In genomic region chr17:26583056-26583455, GRCm38 (mm10) we compare ENCODE assay signal across 11 mouse cellular contexts. TPM values are rescaled to one million over a fixed set of nuclear protein-coding genes. Genes with fewer than 3 reads are reported as not detected.
A peak's percentile ranks its signal among the peaks of the same experiment; 100 is the strongest.
DNase-seq lines count a peak whose midpoint lies in the region; ATAC-seq and TF ChIP-seq lines count a peak whose summit lies in the region.
"Had no signal": no experiment of that assay in that cellular context is flagged by ENCODE, and none has a peak within 500 bp of the region (broad histone marks: within the 10 kb centered on the region; RNA-seq: fewer than 3 reads in every experiment).

No protein-coding gene starts in this region.

- WGBS in heart, embryonic 14.5 days = 92% methylated on average over 9 of the region's 9 CpGs
- WGBS in liver, adult 2 months = 88% methylated on average over 9 of the region's 9 CpGs
- 94% methylated on average over 9 of the region's 9 CpGs for WGBS in heart, embryonic 16.5 days
- WGBS in liver, embryonic 12.5 days (ENCODE audit: insufficient replicate concordance) = 86% methylated on average over 9 of the region's 9 CpGs

- H3K79me2 ChIP-seq in liver, adult 2 months (ENCODE audit: control insufficient read depth, insufficient read depth, low read length) = peaks cover 4% of the 10 kb centered on the region; the same call in 1 of the 2 replicates

- TF ChIP-seq POLR2A in liver, adult 2 months (IDR thresholded peaks at IDR 0.05; ENCODE audit: extremely low read depth, insufficient read depth, low read length) = no peak

- peaks cover 49 to 73% of the 10 kb centered on the region in 2 experiments for H3K4me1 ChIP-seq in heart, embryonic 14.5 days (ENCODE audit: control insufficient read depth in 2 of 2, insufficient read depth in 2 of 2, low read length in 2 of 2)
- peaks cover 39% of the 10 kb centered on the region for H3K4me1 ChIP-seq in liver, adult 2 months (ENCODE audit: control insufficient read depth, insufficient read depth, low read length)
- peaks cover 58% of the 10 kb centered on the region for H3K4me1 ChIP-seq in heart, embryonic 16.5 days (ENCODE audit: control insufficient read depth, insufficient read depth, low read length)
- peaks cover 29% of the 10 kb centered on the region for H3K4me1 ChIP-seq in liver, embryonic 12.5 days

- TF ChIP-seq CTCF in liver, adult 2 months (IDR thresholded peaks at IDR 0.05; ENCODE audit: low read depth, low read length) = no peak

- H3K27ac ChIP-seq in heart, embryonic 14.5 days (replicated peaks in 1 of 2; ENCODE audit: control insufficient read depth in 1 of 2, insufficient read depth in 1 of 2, low read depth in 2 of 2, low read length in 2 of 2) = peak overlapping the region; percentile 37 to 95; a peak in 3 of 4 replicates
- H3K27ac ChIP-seq in liver, adult 2 months (replicated peaks; ENCODE audit: insufficient read depth, low read depth, low read length) = peak overlapping the region; percentile 89
- H3K27ac ChIP-seq in heart, embryonic 16.5 days (ENCODE audit: low read length) = peak overlapping the region; percentile 96
- H3K27ac ChIP-seq in liver, embryonic 12.5 days = 0 out of 2 replicates have a peak overlapping the region, but pooled peaks have one; percentile 13

- no peak for ATAC-seq in heart, embryonic 14.5 days (ENCODE audit: insufficient number of reproducible peaks, insufficient read depth, low FRiP score, low read depth)
- no peak for ATAC-seq in heart, embryonic 16.5 days (replicated peaks; ENCODE audit: extremely low read depth, insufficient read depth, low FRiP score)
- ATAC-seq in liver, embryonic 12.5 days = no peak

- no peak overlapping the region for H3K4me3 ChIP-seq in heart, embryonic 14.5 days (ENCODE audit: control insufficient read depth in 1 of 2, insufficient read depth in 1 of 2, low read depth in 1 of 2, low read length in 2 of 2)
- no peak overlapping the region for H3K4me3 ChIP-seq in liver, adult 2 months (ENCODE audit: insufficient read depth, low read depth, low read length)
- H3K4me3 ChIP-seq in heart, embryonic 16.5 days (ENCODE audit: low read length) = no peak overlapping the region
- H3K4me3 ChIP-seq in liver, embryonic 12.5 days = no peak overlapping the region
- H3K4me3 ChIP-seq: embryonic facial prominence, embryonic 12.5 days had no signal

- no peak overlapping the region for H3K9ac ChIP-seq in heart, embryonic 14.5 days (ENCODE audit: low read length)
- no peak overlapping the region for H3K9ac ChIP-seq in liver, adult 2 months (ENCODE audit: low read depth, low read length)
- no peak overlapping the region for H3K9ac ChIP-seq in heart, embryonic 16.5 days (ENCODE audit: low read length)
- no peak overlapping the region for H3K9ac ChIP-seq in liver, embryonic 12.5 days
- H3K9ac ChIP-seq: embryonic facial prominence, embryonic 12.5 days had no signal

- DNase-seq in heart, adult 18-20 months = no peak
- no peak for DNase-seq in liver, adult 2 months (ENCODE audit: extremely low read depth, low read depth, low spot score)
- DNase-seq in liver = no peak
- no peak for DNase-seq in urinary bladder, postnatal 10 days (ENCODE audit: low spot score)
- DNase-seq in gastrocnemius, adult 8-10 months (ENCODE audit: low spot score in 2 of 2) = no peak
- DNase-seq: midbrain, embryonic 14.5 days; right cerebral cortex, postnatal 25 days had no signal

- no peak overlapping the region for H3K4me2 ChIP-seq in heart, embryonic 14.5 days (ENCODE audit: low read length)
- no peak overlapping the region for H3K4me2 ChIP-seq in heart, embryonic 16.5 days (ENCODE audit: low read depth, low read length)
- H3K4me2 ChIP-seq in liver, embryonic 12.5 days = no peak overlapping the region
- H3K4me2 ChIP-seq: embryonic facial prominence, embryonic 12.5 days had no signal

- peaks cover 14% of the 10 kb centered on the region; the same call in 1 of the 2 replicates for H3K36me3 ChIP-seq in heart, embryonic 14.5 days (ENCODE audit: control insufficient read depth, insufficient read depth, low read length)
- H3K36me3 ChIP-seq in liver, adult 2 months (ENCODE audit: control insufficient read depth, insufficient read depth, low read length) = no peaks in the 10 kb centered on the region
- H3K36me3 ChIP-seq in heart, embryonic 16.5 days (ENCODE audit: control insufficient read depth, insufficient read depth) = peaks cover 6% of the 10 kb centered on the region; the same call in 1 of the 2 replicates
- peaks cover 39% of the 10 kb centered on the region for H3K36me3 ChIP-seq in liver, embryonic 12.5 days

- no peaks in the 10 kb centered on the region for H3K9me3 ChIP-seq in heart, embryonic 14.5 days (ENCODE audit: control insufficient read depth, low read length)
- no peaks in the 10 kb centered on the region for H3K9me3 ChIP-seq in heart, embryonic 16.5 days (replicated peaks; ENCODE audit: control insufficient read depth, low read length)
- no peaks in the 10 kb centered on the region for H3K9me3 ChIP-seq in liver, embryonic 12.5 days (replicated peaks)
- H3K9me3 ChIP-seq: embryonic facial prominence, embryonic 12.5 days had no signal

- no peaks in the 10 kb centered on the region for H3K27me3 ChIP-seq in heart, embryonic 14.5 days (ENCODE audit: control insufficient read depth, insufficient read depth, low read length)
- H3K27me3 ChIP-seq in liver, adult 2 months (ENCODE audit: control insufficient read depth, insufficient read depth, low read length) = no peaks in the 10 kb centered on the region
- no peaks in the 10 kb centered on the region for H3K27me3 ChIP-seq in heart, embryonic 16.5 days (ENCODE audit: control insufficient read depth, insufficient read depth, low read length)
- no peaks in the 10 kb centered on the region for H3K27me3 ChIP-seq in liver, embryonic 12.5 days (replicated peaks)
- H3K27me3 ChIP-seq: embryonic facial prominence, embryonic 12.5 days had no signal

RNA-seq across cellular contexts. Expression of gene Dusp1, which starts 21.1 kb away (rescaled TPM):
- 30.2 and 36.9 TPM in 2 replicates for polyA plus RNA-seq in heart, embryonic 14.5 days (2014; fragmentation: Nextera tagmentation; extraction: Ambion mirVana)
- 10 to 100 TPM; 50.3 to 57.1 TPM for total RNA-seq in heart, adult 18-20 months (2021)
- 10.5 and 10.7 TPM in 2 replicates for total RNA-seq in liver, adult 2 months (2014; rRNA removed)
- 22.2 and 40.0 TPM in 2 replicates for polyA plus RNA-seq in liver, adult 2 months (2012; rRNA removed)
- 35.5 and 35.7 TPM in 2 replicates for polyA plus RNA-seq in heart, embryonic 16.5 days (2015; fragmentation: Nextera tagmentation; extraction: Ambion mirVana)
- polyA plus RNA-seq in liver, embryonic 12.5 days (2016; fragmentation: Nextera tagmentation; extraction: Ambion mirVana) = 28.6 and 28.7 TPM in 2 replicates
- total RNA-seq in gastrocnemius, adult 8-10 months (2022) = 10 to 100 TPM; 49.6 to 99.2 (median 59.4) TPM

RNA-seq across cellular contexts. Expression of gene Ergic1, which starts 21.8 kb away (rescaled TPM):
- polyA plus RNA-seq in heart, embryonic 14.5 days (2014; fragmentation: Nextera tagmentation; extraction: Ambion mirVana) = 120 and 121 TPM in 2 replicates
- 10 to 100 TPM; 50.4 to 56.6 TPM for total RNA-seq in heart, adult 18-20 months (2021)
- 30.7 and 34.6 TPM in 2 replicates for total RNA-seq in liver, adult 2 months (2014; rRNA removed)
- polyA plus RNA-seq in liver, adult 2 months (2012; rRNA removed) = 93.3 and 106 TPM in 2 replicates
- 82.7 and 84.9 TPM in 2 replicates for polyA plus RNA-seq in heart, embryonic 16.5 days (2015; fragmentation: Nextera tagmentation; extraction: Ambion mirVana)
- 44.6 and 45.7 TPM in 2 replicates for polyA plus RNA-seq in liver, embryonic 12.5 days (2016; fragmentation: Nextera tagmentation; extraction: Ambion mirVana)
- 10 to 100 TPM; 42.1 to 62.2 (median 50.9) TPM for total RNA-seq in gastrocnemius, adult 8-10 months (2022)

Comparison
In these comparisons a context has a peak if more than half of its experiments do, and no peak if none do; other contexts are left out.
1. H3K27ac ChIP-seq: peak in every context shown above with its lines; median percentile 96 in heart, embryonic 16.5 days; 89 in liver, adult 2 months; 66 in heart, embryonic 14.5 days; 13 in liver, embryonic 12.5 days.